Mouse (Mus musculus): Measurements from ENCODE around the gene Hint1. TPM values are rescaled to one million over a fixed set of nuclear protein-coding genes. Genes with fewer than 3 reads are reported as not detected.

The Hint1 gene
- polyA plus RNA-seq, 1 experiment: 1,165 TPM

DNA sequence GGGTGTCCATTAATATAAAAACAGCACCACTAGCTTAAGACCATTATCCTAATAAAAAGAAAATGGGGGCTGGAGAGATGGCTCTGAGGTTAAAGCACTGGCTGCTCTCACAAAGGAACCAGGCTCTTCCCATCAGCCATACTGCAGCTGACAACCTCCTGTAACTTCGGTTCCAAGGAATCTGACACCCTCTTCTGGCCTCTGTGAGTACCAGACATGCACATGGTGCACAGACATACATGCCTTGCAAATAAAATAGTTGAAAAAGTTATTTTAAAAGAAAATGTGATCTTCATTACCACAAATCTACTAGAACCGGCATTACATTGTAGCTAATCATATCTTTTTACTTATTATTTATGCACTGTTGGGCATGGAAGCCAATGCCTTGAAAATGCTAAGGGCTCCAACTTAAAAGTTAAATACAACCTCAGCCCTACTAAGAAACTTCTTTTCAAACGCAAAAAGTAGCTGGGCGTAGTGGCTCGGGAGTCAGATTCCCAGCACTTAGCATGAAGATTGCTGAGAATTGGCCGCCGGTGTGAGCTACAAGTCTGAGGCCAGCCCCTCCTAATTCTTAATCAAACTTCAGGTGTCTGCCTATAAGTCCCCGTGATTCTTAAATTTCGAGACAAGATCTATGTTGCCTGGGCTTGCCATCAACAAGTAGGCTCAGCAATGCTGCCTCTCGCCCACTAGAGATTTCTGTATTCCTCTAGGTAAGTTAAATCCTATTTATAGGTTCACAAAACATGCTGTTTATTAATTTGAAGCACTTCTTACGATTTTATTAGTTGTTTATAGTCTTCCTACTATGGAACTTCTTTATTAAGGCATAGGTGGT is 6.6 kb upstream of the Hint1 start:
- Histone ChIP-seq H3K79me2 (ENCODE audit: control insufficient read depth, insufficient read depth) (no peaks in the 10 kb centered on the region), H3K79me3 (ENCODE audit: low read depth) (no peaks in the 10 kb centered on the region), H3ac (ENCODE audit: control insufficient read depth, insufficient read length, low read depth) (peak overlapping the region; percentile 91), H3K4me3 (ENCODE audit: insufficient read depth, poor library complexity, severe bottlenecking) (peak overlapping the region; percentile 48), H3K36me3 (ENCODE audit: control insufficient read depth, insufficient read depth) (no peaks in the 10 kb centered on the region), H3K27me3 (ENCODE audit: control insufficient read depth, insufficient read depth, insufficient read length) (no peaks in the 10 kb centered on the region)
- TF ChIP-seq CTCF (IDR thresholded peaks at IDR 0.05; ENCODE audit: control insufficient read depth, insufficient read depth, insufficient read length): no peak
- peak; percentile 47 for TF ChIP-seq MAX (IDR thresholded peaks at IDR 0.05)

DNA sequence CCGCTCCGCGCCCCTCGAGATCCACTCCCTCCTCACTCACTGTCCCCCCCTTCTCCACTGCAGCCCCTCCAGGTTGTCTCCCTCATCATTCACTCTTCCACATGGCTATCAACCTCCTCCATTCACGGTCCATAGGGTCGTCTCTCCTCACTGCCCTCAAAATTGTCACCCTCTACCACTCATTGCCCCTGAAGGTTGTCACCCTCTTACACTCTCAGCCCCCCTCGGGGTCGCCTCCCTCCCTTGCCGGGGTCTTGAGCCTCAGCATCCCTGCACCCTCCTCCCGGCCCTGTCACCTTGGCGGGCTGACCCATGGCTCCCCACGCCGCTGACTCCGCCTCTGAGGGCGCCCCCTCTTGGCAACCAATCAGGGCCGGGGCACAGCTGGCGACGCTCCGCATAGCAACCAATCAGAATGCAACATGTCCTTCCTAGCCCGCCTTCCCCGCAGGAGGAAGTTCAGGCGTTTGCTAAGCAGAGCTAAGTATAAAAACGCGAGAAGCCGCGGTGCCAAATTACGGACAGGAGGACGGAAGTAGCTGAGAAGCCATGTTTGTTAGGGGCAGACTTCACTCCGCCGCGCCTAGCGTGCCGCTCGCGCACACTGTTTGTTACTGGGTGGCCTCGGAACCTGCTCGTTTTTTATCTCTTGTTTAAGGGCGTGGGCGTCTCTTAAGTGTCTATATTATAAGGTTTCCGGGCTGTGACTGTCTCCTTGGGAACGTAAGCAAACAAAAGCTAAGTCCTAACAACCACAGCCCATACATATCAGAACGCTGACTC is 5.7 kb upstream of the Hint1 start, which contains the start of gene Lyrm7:
Lyrm7 (minus strand) TSS at position 661 of the 783 bp plus-strand sequence.
- TF ChIP-seq MAX (IDR thresholded peaks at IDR 0.05) (peak; percentile 56), MYOG (IDR thresholded peaks at IDR 0.05; ENCODE audit: control insufficient read depth, extremely low read depth, insufficient read length) (no peak), CTCF (IDR thresholded peaks at IDR 0.05; ENCODE audit: control insufficient read depth, insufficient read depth, insufficient read length) (no peak)

DNA sequence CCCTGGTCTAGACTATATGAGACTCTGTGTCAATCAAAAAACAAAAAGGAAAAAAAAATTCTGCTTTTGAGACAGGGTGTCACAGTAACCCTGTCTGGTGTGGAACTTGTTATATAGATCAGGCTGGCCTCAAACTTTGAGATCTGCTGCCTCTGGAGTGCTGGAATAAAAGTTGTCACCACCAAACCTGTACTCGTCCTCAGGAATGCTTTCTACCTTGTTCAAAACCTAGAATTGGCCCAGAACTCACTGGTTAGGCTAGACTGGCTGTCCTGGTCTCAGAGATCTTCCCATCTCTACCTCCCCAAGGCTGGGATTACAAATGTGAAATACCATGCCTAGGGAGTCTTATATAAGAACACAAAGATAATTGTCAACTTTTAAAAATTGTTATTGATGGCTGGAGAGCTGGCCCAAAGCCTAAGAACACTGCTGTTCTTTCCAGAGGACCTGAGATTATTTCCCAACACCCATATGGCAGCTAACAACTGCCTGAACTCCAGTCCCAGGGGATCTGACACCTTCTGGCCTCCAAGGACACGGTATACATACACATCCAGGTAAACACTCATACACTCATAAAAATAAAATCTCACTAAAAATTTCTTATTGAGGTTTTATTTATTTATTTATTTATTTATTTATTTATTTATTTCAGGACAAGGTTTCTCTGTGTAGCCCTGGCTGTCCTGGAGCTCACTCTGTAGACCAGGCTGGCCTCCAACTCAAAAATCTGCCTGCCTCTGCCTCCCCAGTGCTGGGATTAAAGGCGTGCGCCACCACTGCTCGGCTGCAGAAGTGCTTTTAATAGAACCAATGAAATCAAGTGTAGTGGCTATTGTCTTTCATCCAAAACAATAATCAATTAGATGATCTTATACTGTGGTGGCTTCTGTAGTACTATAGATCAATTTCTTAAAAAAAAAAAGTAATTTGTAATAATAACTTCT is 4.4 kb upstream of the Hint1 start:
- Histone ChIP-seq H3K4me3 (ENCODE audit: insufficient read depth, poor library complexity, severe bottlenecking) (no peak overlapping the region), H3ac (ENCODE audit: control insufficient read depth, insufficient read length, low read depth) (no peak overlapping the region), H3K79me3 (ENCODE audit: low read depth) (peaks cover under 1% of the 10 kb centered on the region), H3K27me3 (ENCODE audit: control insufficient read depth, insufficient read depth, insufficient read length) (no peaks in the 10 kb centered on the region), H3K36me3 (ENCODE audit: control insufficient read depth, insufficient read depth) (no peaks in the 10 kb centered on the region), H3K79me2 (ENCODE audit: control insufficient read depth, insufficient read depth) (peaks cover 6% of the 10 kb centered on the region)
- TF ChIP-seq MAX (IDR thresholded peaks at IDR 0.05): no peak
- TF ChIP-seq USF1 (IDR thresholded peaks at IDR 0.05; ENCODE audit: low read depth): no peak
- TF ChIP-seq CTCF (IDR thresholded peaks at IDR 0.05; ENCODE audit: control insufficient read depth, insufficient read depth, insufficient read length): no peak
- no peak for TF ChIP-seq MYOD1 (IDR thresholded peaks at IDR 0.05; ENCODE audit: control insufficient read depth, insufficient read length, low read depth)
- TF ChIP-seq FOSL1 (IDR thresholded peaks at IDR 0.05; ENCODE audit: insufficient read depth, low read length, poor library complexity, severe bottlenecking): no peak
- no peak for TF ChIP-seq CEBPB (IDR thresholded peaks at IDR 0.05; ENCODE audit: low read depth)
- no peak for TF ChIP-seq MYOG (IDR thresholded peaks at IDR 0.05; ENCODE audit: control insufficient read depth, extremely low read depth, insufficient read length)

More for the DNA sequence above, 5.7 kb upstream of the Hint1 start, which contains the start of gene Lyrm7:
- no peaks in the 10 kb centered on the region for H3K79me2 ChIP-seq (ENCODE audit: control insufficient read depth, insufficient read depth)
- peak within 1 kb of the TSS; percentile 48 for H3K4me3 ChIP-seq (ENCODE audit: insufficient read depth, poor library complexity, severe bottlenecking)
- H3K36me3 ChIP-seq (ENCODE audit: control insufficient read depth, insufficient read depth): no peaks in the 10 kb centered on the region
- H3ac ChIP-seq (ENCODE audit: control insufficient read depth, insufficient read length, low read depth): peak within 1 kb of the TSS; percentile 91
- no peaks in the 10 kb centered on the region for H3K79me3 ChIP-seq (ENCODE audit: low read depth)
- no peaks in the 10 kb centered on the region for H3K27me3 ChIP-seq (ENCODE audit: control insufficient read depth, insufficient read depth, insufficient read length)

DNA sequence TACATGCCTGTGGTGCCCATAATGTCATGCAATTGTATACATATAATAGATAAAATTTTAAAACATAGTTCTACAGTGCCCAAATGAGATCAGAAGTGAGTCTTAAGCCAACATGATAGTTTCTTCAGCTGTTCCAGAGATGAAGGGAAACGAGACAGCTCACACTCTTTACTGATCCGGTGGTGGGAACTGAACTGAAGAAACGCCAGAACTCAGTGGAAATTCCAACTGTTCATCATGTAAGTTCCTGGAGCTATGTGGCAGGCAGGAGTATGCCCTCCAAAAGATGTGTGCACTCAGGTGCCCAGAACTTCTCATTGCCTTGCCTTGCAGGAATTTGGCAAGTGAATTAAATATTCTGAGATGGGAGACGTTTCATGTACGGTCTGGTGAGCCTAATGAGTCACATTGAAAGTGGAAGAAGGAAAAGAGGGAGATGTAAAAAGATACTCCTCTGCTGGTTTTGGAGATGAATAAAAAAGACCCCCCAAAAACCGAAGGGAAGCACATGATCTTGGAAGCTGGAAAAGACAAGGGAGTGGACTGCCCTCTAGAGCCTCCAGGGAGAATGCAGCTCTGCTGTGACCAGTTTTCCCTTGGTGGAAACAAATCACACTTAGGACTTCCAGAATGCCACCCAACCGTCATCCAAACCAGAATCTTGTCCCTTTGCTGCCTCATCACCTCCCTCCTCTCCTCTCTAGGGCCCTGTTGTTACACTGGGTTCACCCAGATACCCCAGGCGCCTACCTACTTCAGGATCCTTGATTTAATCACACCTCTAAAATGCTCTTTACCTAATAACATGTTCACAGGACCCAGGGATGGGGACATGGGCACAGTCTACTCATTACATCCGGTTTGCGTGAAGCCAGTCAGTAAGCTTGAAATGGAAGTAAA is 3.3 kb upstream of the Hint1 start:
- Histone ChIP-seq H3K36me3 (ENCODE audit: control insufficient read depth, insufficient read depth) (peaks cover 5% of the 10 kb centered on the region), H3K27me3 (ENCODE audit: control insufficient read depth, insufficient read depth, insufficient read length) (no peaks in the 10 kb centered on the region), H3ac (ENCODE audit: control insufficient read depth, insufficient read length, low read depth) (no peak overlapping the region), H3K79me2 (ENCODE audit: control insufficient read depth, insufficient read depth) (peaks cover 17% of the 10 kb centered on the region), H3K79me3 (ENCODE audit: low read depth) (peaks cover 12% of the 10 kb centered on the region), H3K4me3 (ENCODE audit: insufficient read depth, poor library complexity, severe bottlenecking) (no peak overlapping the region)
- no peak for TF ChIP-seq MYOG (IDR thresholded peaks at IDR 0.05; ENCODE audit: control insufficient read depth, extremely low read depth, insufficient read length)
- peak; percentile 65 for TF ChIP-seq CTCF (IDR thresholded peaks at IDR 0.05; ENCODE audit: control insufficient read depth, insufficient read depth, insufficient read length)
- TF ChIP-seq USF1 (IDR thresholded peaks at IDR 0.05; ENCODE audit: low read depth): peak; percentile 36
- TF ChIP-seq MYOD1 (IDR thresholded peaks at IDR 0.05; ENCODE audit: control insufficient read depth, insufficient read length, low read depth): no peak

All from C2C12 (cell line).